Mouse (Mus musculus): ENCODE data around the gene Map4k5. TPM values are rescaled to one million over a fixed set of nuclear protein-coding genes. Genes with fewer than 3 reads are reported as not detected.

Map4k5 gene
- polyA plus RNA-seq, 1 experiment, result 107 TPM

GRCm38 (mm10) chr12:69857597-69857996 is 35.4 kb downstream of the Map4k5 start:
- Histone ChIP-seq H3K36me3 (ENCODE audit: control insufficient read depth, insufficient read depth, low read length, poor library complexity, severe bottlenecking) (no peaks in the 10 kb centered on the region; the same call in none of the 2 replicates), H3K9me3 (replicated peaks; ENCODE audit: control insufficient read depth, insufficient read depth, low read length, poor library complexity, severe bottlenecking) (no peaks in the 10 kb centered on the region), H3K27me3 (ENCODE audit: control insufficient read depth, insufficient read depth, low read length, poor library complexity, severe bottlenecking) (no peaks in the 10 kb centered on the region), H3K9ac (ENCODE audit: low read depth, poor library complexity, severe bottlenecking) (no peak overlapping the region), H3K4me3 (ENCODE audit: low read depth, low read length) (no peak overlapping the region), H3K4me1 (ENCODE audit: control insufficient read depth, insufficient read depth, low read length) (no peaks in the 10 kb centered on the region), H3K27ac (ENCODE audit: insufficient read depth, low read length) (no peak overlapping the region)
- TF ChIP-seq CTCF (IDR thresholded peaks at IDR 0.05; ENCODE audit: low read depth, low read length) (no peak), EP300 (IDR thresholded peaks at IDR 0.05; ENCODE audit: insufficient read depth, low read depth, low read length) (no peak), POLR2A (IDR thresholded peaks at IDR 0.05; ENCODE audit: insufficient read depth, low read length) (no peak)

GRCm38 (mm10) chr12:69856398-69856797 is 36.6 kb downstream of the Map4k5 start:
- Histone ChIP-seq H3K9ac (ENCODE audit: low read depth, poor library complexity, severe bottlenecking) (no peak overlapping the region), H3K27me3 (ENCODE audit: control insufficient read depth, insufficient read depth, low read length, poor library complexity, severe bottlenecking) (no peaks in the 10 kb centered on the region), H3K27ac (ENCODE audit: insufficient read depth, low read length) (no peak overlapping the region), H3K4me3 (ENCODE audit: low read depth, low read length) (no peak overlapping the region), H3K4me1 (ENCODE audit: control insufficient read depth, insufficient read depth, low read length) (no peaks in the 10 kb centered on the region), H3K9me3 (replicated peaks; ENCODE audit: control insufficient read depth, insufficient read depth, low read length, poor library complexity, severe bottlenecking) (no peaks in the 10 kb centered on the region), H3K36me3 (ENCODE audit: control insufficient read depth, insufficient read depth, low read length, poor library complexity, severe bottlenecking) (no peaks in the 10 kb centered on the region; the same call in none of the 2 replicates)
- no peak for TF ChIP-seq CTCF (IDR thresholded peaks at IDR 0.05; ENCODE audit: low read depth, low read length)
- TF ChIP-seq EP300 (IDR thresholded peaks at IDR 0.05; ENCODE audit: insufficient read depth, low read depth, low read length), result no peak
- TF ChIP-seq POLR2A (IDR thresholded peaks at IDR 0.05; ENCODE audit: insufficient read depth, low read length), result no peak

GRCm38 (mm10) chr12:69855641-69856300 is 37.2 kb downstream of the Map4k5 start:
- H3K4me3 ChIP-seq (ENCODE audit: low read depth, low read length), result no peak overlapping the region
- no peak overlapping the region for H3K27ac ChIP-seq (ENCODE audit: insufficient read depth, low read length)
- H3K9ac ChIP-seq (ENCODE audit: low read depth, poor library complexity, severe bottlenecking), result no peak overlapping the region
- H3K9me3 ChIP-seq (replicated peaks; ENCODE audit: control insufficient read depth, insufficient read depth, low read length, poor library complexity, severe bottlenecking), result no peaks in the 10 kb centered on the region
- H3K4me1 ChIP-seq (ENCODE audit: control insufficient read depth, insufficient read depth, low read length), result no peaks in the 10 kb centered on the region
- no peak for TF ChIP-seq POLR2A (IDR thresholded peaks at IDR 0.05; ENCODE audit: insufficient read depth, low read length)
- no peak for TF ChIP-seq EP300 (IDR thresholded peaks at IDR 0.05; ENCODE audit: insufficient read depth, low read depth, low read length)
- no peak for TF ChIP-seq CTCF (IDR thresholded peaks at IDR 0.05; ENCODE audit: low read depth, low read length)
- H3K27me3 ChIP-seq (ENCODE audit: control insufficient read depth, insufficient read depth, low read length, poor library complexity, severe bottlenecking), result no peaks in the 10 kb centered on the region
- H3K36me3 ChIP-seq (ENCODE audit: control insufficient read depth, insufficient read depth, low read length, poor library complexity, severe bottlenecking), result no peaks in the 10 kb centered on the region; the same call in none of the 2 replicates

GRCm38 (mm10) chr12:69853942-69854341 is 39.1 kb downstream of the Map4k5 start:
- H3K4me1 ChIP-seq (ENCODE audit: control insufficient read depth, insufficient read depth, low read length), result no peaks in the 10 kb centered on the region
- no peaks in the 10 kb centered on the region for H3K9me3 ChIP-seq (replicated peaks; ENCODE audit: control insufficient read depth, insufficient read depth, low read length, poor library complexity, severe bottlenecking)
- no peak overlapping the region for H3K4me3 ChIP-seq (ENCODE audit: low read depth, low read length)
- no peak for TF ChIP-seq POLR2A (IDR thresholded peaks at IDR 0.05; ENCODE audit: insufficient read depth, low read length)
- TF ChIP-seq CTCF (IDR thresholded peaks at IDR 0.05; ENCODE audit: low read depth, low read length), result no peak
- no peak for TF ChIP-seq EP300 (IDR thresholded peaks at IDR 0.05; ENCODE audit: insufficient read depth, low read depth, low read length)
- H3K27me3 ChIP-seq (ENCODE audit: control insufficient read depth, insufficient read depth, low read length, poor library complexity, severe bottlenecking), result no peaks in the 10 kb centered on the region
- no peak overlapping the region for H3K27ac ChIP-seq (ENCODE audit: insufficient read depth, low read length)
- no peak overlapping the region for H3K9ac ChIP-seq (ENCODE audit: low read depth, poor library complexity, severe bottlenecking)
- H3K36me3 ChIP-seq (ENCODE audit: control insufficient read depth, insufficient read depth, low read length, poor library complexity, severe bottlenecking), result no peaks in the 10 kb centered on the region; the same call in none of the 2 replicates

- H3K4me3 ChIP-seq (ENCODE audit: low read depth, low read length), result no peak overlapping the region
- H3K27me3 ChIP-seq (ENCODE audit: control insufficient read depth, insufficient read depth, low read length, poor library complexity, severe bottlenecking), result no peaks in the 10 kb centered on the region
- no peak overlapping the region for H3K9ac ChIP-seq (ENCODE audit: low read depth, poor library complexity, severe bottlenecking)
- no peaks in the 10 kb centered on the region; the same call in none of the 2 replicates for H3K36me3 ChIP-seq (ENCODE audit: control insufficient read depth, insufficient read depth, low read length, poor library complexity, severe bottlenecking)
- TF ChIP-seq CTCF (IDR thresholded peaks at IDR 0.05; ENCODE audit: low read depth, low read length) (no peak), EP300 (IDR thresholded peaks at IDR 0.05; ENCODE audit: insufficient read depth, low read depth, low read length) (no peak), POLR2A (IDR thresholded peaks at IDR 0.05; ENCODE audit: insufficient read depth, low read length) (no peak)
- no peaks in the 10 kb centered on the region for H3K9me3 ChIP-seq (replicated peaks; ENCODE audit: control insufficient read depth, insufficient read depth, low read length, poor library complexity, severe bottlenecking)
- no peaks in the 10 kb centered on the region for H3K4me1 ChIP-seq (ENCODE audit: control insufficient read depth, insufficient read depth, low read length)
- H3K27ac ChIP-seq (ENCODE audit: insufficient read depth, low read length), result peak overlapping the region; percentile 11; the same call in 1 of the 2 replicates
Measured at GRCm38 (mm10) chr12:69853387-69853786, 39.6 kb downstream of the Map4k5 start.

- H3K4me3 ChIP-seq (ENCODE audit: low read depth, low read length), result no peak overlapping the region
- no peaks in the 10 kb centered on the region for H3K4me1 ChIP-seq (ENCODE audit: control insufficient read depth, insufficient read depth, low read length)
- TF ChIP-seq EP300 (IDR thresholded peaks at IDR 0.05; ENCODE audit: insufficient read depth, low read depth, low read length) (no peak), POLR2A (IDR thresholded peaks at IDR 0.05; ENCODE audit: insufficient read depth, low read length) (no peak), CTCF (IDR thresholded peaks at IDR 0.05; ENCODE audit: low read depth, low read length) (no peak)
- H3K27me3 ChIP-seq (ENCODE audit: control insufficient read depth, insufficient read depth, low read length, poor library complexity, severe bottlenecking), result no peaks in the 10 kb centered on the region
- no peaks in the 10 kb centered on the region; the same call in none of the 2 replicates for H3K36me3 ChIP-seq (ENCODE audit: control insufficient read depth, insufficient read depth, low read length, poor library complexity, severe bottlenecking)
- no peak overlapping the region for H3K9ac ChIP-seq (ENCODE audit: low read depth, poor library complexity, severe bottlenecking)
- H3K27ac ChIP-seq (ENCODE audit: insufficient read depth, low read length), result no peak overlapping the region
- no peaks in the 10 kb centered on the region for H3K9me3 ChIP-seq (replicated peaks; ENCODE audit: control insufficient read depth, insufficient read depth, low read length, poor library complexity, severe bottlenecking)
Measured at GRCm38 (mm10) chr12:69852288-69852687, 40.7 kb downstream of the Map4k5 start.

Measured in ES-Bruce4 (cell line).